Mouse (Mus musculus) midbrain, postnatal 0 days (tissue): ENCODE results near the gene B4galt4. TPM values are rescaled to one million over a fixed set of nuclear protein-coding genes. Genes with fewer than 3 reads are reported as not detected.

Source experiments
- ATAC-seq: fragments of 200-750 bp; cut with Nextera tagmentation; 2 replicates; pipeline ENCODE4 v1.8.0; 2017; ENCODE audit warnings: moderate number of reproducible peaks, mild to moderate bottlenecking, moderate TSS enrichment, moderate library complexity; ENCODE audit not compliant: low FRiP score
- DNase-seq: peaks from one replicate; pipeline ENCODE4 v3.0.0-alpha.2; 2015; ENCODE audit warnings: low spot score
- H3K27ac ChIP-seq: fragments of 300-500 bp; sonication (generic); 2 replicates; pipeline ENCODE4 v1.5.1; 2014; ENCODE audit warnings: low read depth, mild to moderate bottlenecking, low read length, mixed read lengths
- H3K27me3 ChIP-seq: fragments of 300-500 bp; sonication (generic); 2 replicates; pipeline ENCODE4 v1.6.1; 2014; ENCODE audit warnings: low read length, control low read depth, mixed read lengths; ENCODE audit not compliant: insufficient read depth
- H3K36me3 ChIP-seq: fragments of 300-500 bp; sonication (generic); 2 replicates; pipeline ENCODE4 v1.6.1; 2014; ENCODE audit warnings: low read length, control low read depth, mixed read lengths; ENCODE audit not compliant: insufficient read depth
- H3K4me1 ChIP-seq: fragments of 300-500 bp; sonication (generic); 2 replicates; pipeline ENCODE4 v1.6.1; 2014; ENCODE audit warnings: mild to moderate bottlenecking, control low read depth, antibody characterized with exemption, low read length, mixed read lengths; ENCODE audit not compliant: insufficient read depth
- H3K4me2 ChIP-seq: fragments of 300-500 bp; sonication (generic); 2 replicates; pipeline ENCODE4 v1.6.1; 2014; ENCODE audit warnings: low read depth, mild to moderate bottlenecking, low read length, mixed read lengths; ENCODE audit not compliant: poor library complexity, severe bottlenecking
- H3K4me3 ChIP-seq: fragments of 300-500 bp; sonication (generic); 2 replicates; pipeline ENCODE4 v1.5.1; 2014; ENCODE audit warnings: low read depth, mild to moderate bottlenecking, low read length, moderate library complexity
- H3K9ac ChIP-seq: fragments of 300-500 bp; sonication (generic); replicated peaks from 2 replicates; pipeline ENCODE4 v1.6.1; 2014; ENCODE audit warnings: mild to moderate bottlenecking, low read length, moderate library complexity, mixed read lengths; ENCODE audit not compliant: poor library complexity, severe bottlenecking
- H3K9me3 ChIP-seq: fragments of 300-500 bp; sonication (generic); 2 replicates; pipeline ENCODE4 v1.6.1; 2016; ENCODE audit warnings: low read length, control low read depth
- CTCF ChIP-seq: IDR thresholded peaks from 2 replicates; pipeline ENCODE4 v1.5.1; 2016; ENCODE audit warnings: antibody characterized with exemption, mild to moderate bottlenecking
- WGBS: fragments of 180-500 bp; shearing (Covaris S2); extraction: QIAGEN DNeasy Blood & Tissue Kit; methylation state at CpG from one replicate; pipeline ENCODE4 v1.1.7; 2014; 5-methylcytosine and 5-hydroxymethylcytosine counted together
- polyA plus RNA-seq: library from polyadenylated mRNA; unstranded; fragments of >200 nt; fragmentation: Nextera tagmentation; extraction: Ambion mirVana; gene quantifications from 2 replicates; pipeline ENCODE4 v1.2.1, GENCODE M21; 2015
- total RNA-seq: library from RNA; depleted of rRNA; stranded (reverse); fragments of >200 nt; gene quantifications from 2 replicates; pipeline ENCODE4 v1.2.3, GENCODE M21; 2014; rRNA removed

The B4galt4 gene
- 30.6 and 30.9 TPM in 2 replicates for total RNA-seq
- 26.5 and 28.1 TPM in 2 replicates for polyA plus RNA-seq

DNA sequence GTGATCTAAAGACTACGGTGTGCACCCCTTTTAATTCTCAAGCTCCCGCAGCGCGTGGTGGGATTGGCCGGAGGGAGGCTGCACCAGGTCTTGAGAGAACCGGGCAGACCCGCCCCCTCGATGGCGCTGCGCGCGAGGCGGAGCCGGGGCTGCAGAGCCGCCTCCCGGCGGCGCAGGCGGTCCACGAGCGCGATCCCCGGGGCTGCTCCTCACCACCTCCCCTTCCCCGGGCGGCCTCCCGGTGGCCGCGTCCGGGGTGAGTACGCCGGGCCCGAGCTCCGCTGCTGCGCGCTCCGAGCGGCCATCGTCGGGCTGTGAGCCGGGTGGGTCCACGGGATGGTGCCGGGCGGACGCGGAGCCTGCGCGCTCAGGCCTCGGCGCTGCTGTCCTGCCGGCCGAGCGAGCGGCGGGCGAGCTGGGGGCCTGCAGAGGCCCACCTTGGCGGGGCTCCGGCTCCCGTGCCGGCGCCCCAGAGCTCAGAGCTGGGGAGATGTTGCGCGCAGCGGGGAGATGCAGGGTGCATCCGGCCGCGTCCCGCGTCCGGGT is at the start of gene B4galt4:
TSS of gene B4galt4 (plus strand) at position 152 of the 546 bp plus-strand sequence.
- peak; percentile 44; the same call in 1 of the 2 replicates for TF ChIP-seq CTCF
- Histone ChIP-seq H3K9me3 (no peaks in the 10 kb centered on the region), H3K27me3 (no peaks in the 10 kb centered on the region), H3K27ac (peak within 1 kb of the TSS; percentile 85), H3K4me2 (peak within 1 kb of the TSS; percentile 86), H3K36me3 (no peaks in the 10 kb centered on the region), H3K4me3 (peak within 1 kb of the TSS; percentile 92), H3K9ac (peak within 1 kb of the TSS; percentile 91), H3K4me1 (no peaks in the 10 kb centered on the region)
- ATAC-seq, result peak; percentile 94
- peak; percentile 78 for DNase-seq
- under 1% methylated on average over 68 of the region's 69 CpGs for WGBS

DNA sequence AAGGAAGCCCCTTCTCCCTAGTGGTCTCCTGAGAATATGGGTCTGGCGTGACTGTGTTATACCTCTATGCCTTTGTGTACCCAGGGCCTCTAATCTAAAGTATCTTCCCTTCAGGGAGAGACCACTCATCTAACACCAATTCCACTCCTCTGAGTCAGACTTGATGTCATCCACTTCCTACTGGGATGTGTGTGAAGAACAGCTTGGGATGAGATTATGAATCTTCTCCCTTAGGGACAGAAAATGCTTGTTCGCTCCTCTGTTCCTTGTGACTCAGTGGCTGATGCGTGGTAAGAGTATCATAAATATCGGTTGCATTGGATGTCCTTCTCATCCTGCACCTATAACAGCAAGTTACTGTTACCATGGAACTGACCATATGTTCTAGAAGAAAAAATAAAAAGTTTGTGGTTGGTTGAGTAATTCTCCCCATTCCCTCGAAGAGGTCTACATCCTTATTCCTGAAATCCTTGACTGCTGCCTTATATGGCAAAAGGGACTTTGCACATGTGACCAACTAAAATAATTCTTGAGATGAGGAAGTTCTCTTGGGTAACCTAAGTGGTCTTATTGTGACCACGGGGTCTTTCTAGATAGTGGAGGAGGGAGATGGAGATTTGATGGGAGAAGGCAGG is 47.0 kb upstream of the B4galt4 start:
- no peak for ATAC-seq
- H3K4me3 ChIP-seq, result no peak overlapping the region
- no peak overlapping the region for H3K4me2 ChIP-seq
- H3K36me3 ChIP-seq, result no peaks in the 10 kb centered on the region
- no peak overlapping the region for H3K27ac ChIP-seq
- whole genome bisulfite sequencing, result 92% methylated on average over 6 of the region's 6 CpGs
- H3K9me3 ChIP-seq, result no peaks in the 10 kb centered on the region
- H3K4me1 ChIP-seq, result no peaks in the 10 kb centered on the region
- no peak for TF ChIP-seq CTCF
- H3K9ac ChIP-seq, result no peak overlapping the region
- H3K27me3 ChIP-seq, result no peaks in the 10 kb centered on the region
- DNase-seq, result no peak

DNA sequence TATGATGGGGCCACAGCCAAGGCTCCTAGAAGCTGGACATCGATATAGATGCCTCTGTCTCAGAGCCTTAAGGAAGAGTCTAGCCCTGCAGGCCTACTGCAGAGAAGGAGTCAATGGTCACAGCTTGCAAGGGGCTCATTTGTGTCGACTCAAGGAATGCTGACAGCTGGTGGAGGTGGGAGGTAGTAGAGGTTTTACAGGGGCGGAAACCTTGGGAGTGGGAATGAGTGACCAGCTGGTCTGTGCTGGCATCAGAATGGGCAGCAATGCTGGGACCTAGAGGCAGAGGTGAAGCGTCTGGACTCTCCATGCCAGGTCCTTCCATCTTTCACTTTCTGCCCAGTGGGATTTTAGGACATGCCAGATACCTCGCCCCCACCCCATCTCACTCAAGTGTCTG is 46.5 kb upstream of the B4galt4 start:
- ATAC-seq (no peak), DNase-seq (no peak)
- no peaks in the 10 kb centered on the region for H3K27me3 ChIP-seq
- H3K27ac ChIP-seq, result no peak overlapping the region
- H3K4me3 ChIP-seq, result no peak overlapping the region
- H3K36me3 ChIP-seq, result no peaks in the 10 kb centered on the region
- H3K4me1 ChIP-seq, result no peaks in the 10 kb centered on the region
- no peaks in the 10 kb centered on the region for H3K9me3 ChIP-seq
- WGBS, result 86% methylated on average over 5 of the region's 5 CpGs
- no peak for TF ChIP-seq CTCF
- H3K4me2 ChIP-seq, result no peak overlapping the region
- H3K9ac ChIP-seq, result no peak overlapping the region

GRCm38 (mm10) chr16:38697611-38698010 is 44.5 kb upstream of the B4galt4 start:
- DNase-seq (no peak), ATAC-seq (no peak)
- WGBS, result 90% methylated on average over 5 of the region's 5 CpGs
- Histone ChIP-seq H3K4me3 (no peak overlapping the region), H3K27me3 (no peaks in the 10 kb centered on the region), H3K9ac (no peak overlapping the region), H3K9me3 (no peaks in the 10 kb centered on the region), H3K36me3 (no peaks in the 10 kb centered on the region), H3K27ac (no peak overlapping the region), H3K4me1 (no peaks in the 10 kb centered on the region), H3K4me2 (no peak overlapping the region)
- no peak for TF ChIP-seq CTCF

DNA sequence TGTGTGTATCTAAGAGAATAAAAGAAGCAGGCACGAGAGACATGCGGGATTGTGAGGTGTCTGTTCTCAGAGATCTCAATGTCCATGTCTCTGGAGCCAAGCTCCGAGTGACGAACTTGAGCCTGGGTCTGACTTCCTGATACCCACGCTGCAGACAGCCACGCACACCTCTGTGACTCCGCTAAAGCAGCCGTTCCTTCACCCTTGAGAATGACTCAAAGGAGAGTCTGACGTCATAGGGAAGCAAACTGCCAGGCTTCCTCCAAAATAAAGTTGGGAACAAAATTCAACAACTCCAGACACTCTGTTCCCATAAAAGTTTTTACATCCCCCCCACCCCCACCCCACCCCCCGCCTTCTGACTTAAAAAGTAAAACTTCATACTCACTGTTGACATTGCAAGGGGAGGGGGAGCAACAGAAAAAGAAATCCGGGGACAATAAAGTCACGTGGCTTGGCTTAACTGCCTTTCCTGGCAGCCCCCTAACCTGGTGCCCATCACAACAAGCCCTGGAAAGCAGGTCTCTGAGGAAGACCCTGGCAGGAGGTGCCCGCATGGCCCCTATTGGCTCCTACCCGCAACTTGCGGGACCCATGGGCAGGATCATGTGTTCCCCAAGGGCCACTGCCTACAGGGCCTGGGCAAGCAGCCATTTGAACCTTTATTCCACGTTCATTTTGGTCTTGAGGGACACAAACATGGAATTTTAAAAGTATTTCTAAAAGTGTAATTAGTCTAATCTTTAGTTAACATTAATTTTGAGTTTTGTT is 41.5 kb upstream of the B4galt4 start:
- 82% methylated on average over 16 of the region's 16 CpGs for WGBS
- ATAC-seq (no peak), DNase-seq (no peak)
- H3K9ac ChIP-seq, result no peak overlapping the region
- no peak for TF ChIP-seq CTCF
- H3K9me3 ChIP-seq, result no peaks in the 10 kb centered on the region
- no peaks in the 10 kb centered on the region for H3K4me1 ChIP-seq
- no peak overlapping the region for H3K4me3 ChIP-seq
- H3K27ac ChIP-seq, result no peak overlapping the region
- H3K4me2 ChIP-seq, result no peak overlapping the region
- H3K36me3 ChIP-seq, result no peaks in the 10 kb centered on the region
- no peaks in the 10 kb centered on the region for H3K27me3 ChIP-seq
